14 mouse cellular contexts compared by ENCODE assay signal in the genomic region with DNA sequence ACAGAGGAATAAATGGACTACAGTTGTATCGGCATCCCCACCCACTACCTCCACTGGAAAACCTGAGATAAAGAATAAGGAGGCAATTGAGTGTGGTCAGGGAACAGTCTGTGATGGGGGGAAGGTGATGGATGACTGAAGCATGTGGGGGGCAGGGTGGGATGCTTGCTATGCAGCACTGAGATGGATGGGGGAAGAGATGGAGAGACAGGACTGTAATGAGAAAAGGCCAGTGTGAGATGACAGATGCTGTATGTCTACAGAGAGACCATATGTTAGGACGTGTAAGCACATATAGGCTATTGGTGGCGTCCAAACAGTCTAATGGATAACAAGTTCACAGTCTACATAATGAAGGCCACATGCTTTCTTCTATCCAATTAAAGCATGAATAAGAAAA.
"Had no signal": no experiment of that assay in that cellular context is flagged by ENCODE, and none has a peak within 500 bp of the region (broad histone marks: within the 10 kb centered on the region; RNA-seq: fewer than 3 reads in every experiment).

No protein-coding gene starts in this region.

- H3K27ac ChIP-seq: kidney, embryonic 15.5 days; left cerebral cortex, adult 2 months; limb, embryonic 15.5 days; liver, embryonic 12.5 days; midbrain, embryonic 15.5 days; stomach, postnatal 0 days had no signal

- H3K9ac ChIP-seq: kidney, embryonic 15.5 days; limb, embryonic 15.5 days; liver, embryonic 12.5 days; lung, embryonic 14.5 days; midbrain, embryonic 15.5 days had no signal

- ATAC-seq: liver, embryonic 12.5 days; midbrain, embryonic 15.5 days had no signal

- H3K27me3 ChIP-seq: kidney, embryonic 15.5 days; limb, embryonic 15.5 days; liver, embryonic 12.5 days; midbrain, embryonic 15.5 days had no signal

- H3K4me1 ChIP-seq: limb, embryonic 15.5 days; liver, embryonic 12.5 days; midbrain, embryonic 15.5 days had no signal

- H3K9me3 ChIP-seq: kidney, embryonic 15.5 days; limb, embryonic 15.5 days; liver, embryonic 12.5 days; midbrain, embryonic 15.5 days had no signal

- H3K36me3 ChIP-seq: kidney, embryonic 15.5 days; limb, embryonic 15.5 days; liver, embryonic 12.5 days; midbrain, embryonic 15.5 days had no signal

- DNase-seq: kidney, adult 2 months; kidney, postnatal 14 days; lung, embryonic 14.5 days; lung, postnatal 10 days; lung, postnatal 4 days; right cerebral cortex, adult 18-20 months; right cerebral cortex, postnatal 25 days had no signal

- H3K4me3 ChIP-seq: kidney, embryonic 15.5 days; left cerebral cortex, adult 2 months; limb, embryonic 15.5 days; liver, embryonic 12.5 days; midbrain, embryonic 15.5 days had no signal

- H3K4me2 ChIP-seq: kidney, embryonic 15.5 days; limb, embryonic 15.5 days; liver, embryonic 12.5 days; lung, embryonic 14.5 days; midbrain, embryonic 11.5 days; midbrain, embryonic 15.5 days had no signal
